ENCODE assay signal across 17 mouse cellular contexts in the genomic region with DNA sequence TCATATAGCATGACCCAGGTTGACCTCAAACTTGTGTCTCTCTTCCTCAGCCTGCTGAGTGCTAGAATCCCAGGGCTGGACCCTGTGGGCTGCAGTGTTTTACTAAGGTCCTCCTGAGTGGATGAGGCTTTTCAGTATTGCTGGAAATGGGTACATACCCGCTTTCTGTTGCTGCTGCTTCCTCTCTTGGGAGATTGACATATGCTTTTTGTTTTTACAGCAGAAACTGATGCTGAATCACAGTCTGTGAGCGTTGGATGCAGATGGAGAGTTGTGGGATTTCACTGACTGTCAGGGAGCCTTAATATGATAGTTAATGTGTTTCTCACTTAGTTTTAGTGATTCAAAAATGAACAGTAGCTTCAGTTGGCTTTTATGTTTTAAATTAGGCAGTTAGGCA. TPM values are rescaled to one million over a fixed set of nuclear protein-coding genes. Genes with fewer than 3 reads are reported as not detected.
DNase-seq lines count a peak whose midpoint lies in the region; ATAC-seq and TF ChIP-seq lines count a peak whose summit lies in the region.
"Had no signal": no experiment of that assay in that cellular context is flagged by ENCODE, and none has a peak within 500 bp of the region (broad histone marks: within the 10 kb centered on the region; RNA-seq: fewer than 3 reads in every experiment).

No protein-coding gene starts in this region.

- H3K9me3 ChIP-seq in liver, postnatal 0 days (ENCODE audit: low read length) = no peaks in the 10 kb centered on the region
- H3K9me3 ChIP-seq in liver, embryonic 11.5 days (ENCODE audit: control insufficient read depth, low read length) = no peaks in the 10 kb centered on the region
- H3K9me3 ChIP-seq: hindbrain, embryonic 13.5 days; liver, embryonic 13.5 days; midbrain, embryonic 15.5 days had no signal

- TF ChIP-seq EP300 in liver, postnatal 0 days (IDR thresholded peaks at IDR 0.05; ENCODE audit: low read depth) = no peak

- no peak overlapping the region for H3K9ac ChIP-seq in liver, postnatal 0 days (replicated peaks)
- H3K9ac ChIP-seq in liver, embryonic 11.5 days (ENCODE audit: low read depth, low read length) = no peak overlapping the region
- H3K9ac ChIP-seq: hindbrain, embryonic 13.5 days; liver, embryonic 13.5 days; midbrain, embryonic 15.5 days had no signal

- H3K27me3 ChIP-seq in liver, postnatal 0 days (ENCODE audit: insufficient read depth, low read length) = no peaks in the 10 kb centered on the region
- H3K27me3 ChIP-seq in liver, embryonic 11.5 days (replicated peaks; ENCODE audit: control insufficient read depth, insufficient read depth, low read length) = no peaks in the 10 kb centered on the region
- H3K27me3 ChIP-seq: hindbrain, embryonic 13.5 days; liver, embryonic 13.5 days; midbrain, embryonic 15.5 days had no signal

- H3K4me1 ChIP-seq in liver, postnatal 0 days (ENCODE audit: insufficient read depth) = peaks cover 60% of the 10 kb centered on the region
- H3K4me1 ChIP-seq in liver, embryonic 11.5 days (replicated peaks; ENCODE audit: control insufficient read depth, insufficient read depth, low read length) = peaks cover 40% of the 10 kb centered on the region

- no peak for DNase-seq in frontal cortex, postnatal 25 days (ENCODE audit: low spot score in 2 of 2)
- DNase-seq in liver, postnatal 0 days = no peak
- DNase-seq in liver, embryonic 11.5 days (ENCODE audit: low spot score) = no peak
- peak; percentile 64 for DNase-seq in induced T-regulatory cell, adult 2 months (ENCODE audit: low read depth)
- no peak for DNase-seq in Muller cell, postnatal 12 days (ENCODE audit: inconsistent ontology term)
- no peak for DNase-seq in lung, postnatal 25 days (ENCODE audit: low spot score)
- no peak for DNase-seq in thymus, postnatal 14 days
- DNase-seq: adrenal gland, postnatal 25 days; cerebellum, adult 18-20 months; gastrocnemius, postnatal 14 days; liver, embryonic 13.5 days; lung, postnatal 36 days had no signal

- no peaks in the 10 kb centered on the region; the same call in 1 of the 2 replicates for H3K36me3 ChIP-seq in liver, postnatal 0 days (replicated peaks; ENCODE audit: insufficient read depth, low read length)
- peaks cover 16% of the 10 kb centered on the region; the same call in 1 of the 2 replicates for H3K36me3 ChIP-seq in liver, embryonic 11.5 days (ENCODE audit: control insufficient read depth, insufficient read depth, low read length)
- H3K36me3 ChIP-seq: midbrain, embryonic 15.5 days had no signal

- peak overlapping the region; percentile 4 for H3K4me2 ChIP-seq in liver, postnatal 0 days (ENCODE audit: low read depth, low read length)
- no peak overlapping the region for H3K4me2 ChIP-seq in liver, embryonic 11.5 days
- H3K4me2 ChIP-seq: hindbrain, embryonic 13.5 days; liver, embryonic 13.5 days; midbrain, embryonic 15.5 days had no signal

- no peak overlapping the region for H3K4me3 ChIP-seq in liver, postnatal 0 days (ENCODE audit: low read depth, low read length)
- no peak overlapping the region for H3K4me3 ChIP-seq in liver, embryonic 11.5 days (ENCODE audit: low read depth, low read length)
- H3K4me3 ChIP-seq: hindbrain, embryonic 13.5 days; liver, embryonic 13.5 days; midbrain, embryonic 15.5 days had no signal

- TF ChIP-seq CTCF in liver, postnatal 0 days (IDR thresholded peaks at IDR 0.05; ENCODE audit: low read depth) = no peak

- ATAC-seq in frontal cortex, adult (ENCODE audit: low TSS enrichment) = peak; percentile 48
- no peak for ATAC-seq in liver, postnatal 0 days
- no peak for ATAC-seq in liver, embryonic 11.5 days (replicated peaks; ENCODE audit: low FRiP score)
- ATAC-seq: midbrain, embryonic 15.5 days had no signal

- H3K27ac ChIP-seq in liver, postnatal 0 days (ENCODE audit: low read depth) = no peak overlapping the region
- no peak overlapping the region for H3K27ac ChIP-seq in liver, embryonic 11.5 days (ENCODE audit: low read depth, low read length)
- H3K27ac ChIP-seq: hindbrain, embryonic 13.5 days; liver, embryonic 13.5 days; midbrain, embryonic 15.5 days had no signal

- WGBS in liver, postnatal 0 days (ENCODE audit: insufficient replicate concordance) = 65% methylated on average over 2 of the region's 2 CpGs
- WGBS in liver, embryonic 11.5 days = 75% methylated on average over 2 of the region's 2 CpGs

RNA-seq across cellular contexts. Expression of a gene that starts 11.5 kb away (rescaled TPM):
- polyA plus RNA-seq in liver, postnatal 0 days (2015; fragmentation: Nextera tagmentation; extraction: Ambion mirVana) = 29.7 and 34.9 TPM in 2 replicates
- 107 and 117 TPM in 2 replicates for polyA plus RNA-seq in liver, embryonic 11.5 days (2014; fragmentation: Nextera tagmentation; extraction: Ambion mirVana)

RNA-seq across cellular contexts. Expression of a gene that starts 37.3 kb away (rescaled TPM):
- polyA plus RNA-seq in liver, postnatal 0 days (2015; fragmentation: Nextera tagmentation; extraction: Ambion mirVana) = not detected in 2 replicates
- polyA plus RNA-seq in liver, embryonic 11.5 days (2014; fragmentation: Nextera tagmentation; extraction: Ambion mirVana) = 0.26 TPM in 1 of 2 replicates, not detected in the other
- polyA plus RNA-seq: C2C12; hindbrain, embryonic 13.5 days; kidney, postnatal 0 days; liver, embryonic 13.5 days; midbrain, embryonic 15.5 days had no signal

RNA-seq across cellular contexts. Expression of a gene that starts 58.3 kb away (rescaled TPM):
- 2.8 and 2.9 TPM in 2 replicates for polyA plus RNA-seq in liver, postnatal 0 days (2015; fragmentation: Nextera tagmentation; extraction: Ambion mirVana)
- 5.8 and 6.7 TPM in 2 replicates for polyA plus RNA-seq in liver, embryonic 11.5 days (2014; fragmentation: Nextera tagmentation; extraction: Ambion mirVana)

RNA-seq across cellular contexts. Expression of a gene that starts 58.9 kb away (rescaled TPM):
- polyA plus RNA-seq in liver, postnatal 0 days (2015; fragmentation: Nextera tagmentation; extraction: Ambion mirVana) = 0.06 and 0.11 TPM in 2 replicates
- polyA plus RNA-seq in liver, embryonic 11.5 days (2014; fragmentation: Nextera tagmentation; extraction: Ambion mirVana) = 0.33 and 0.55 TPM in 2 replicates
- polyA plus RNA-seq: C2C12; hindbrain, embryonic 13.5 days; kidney, postnatal 0 days; midbrain, embryonic 15.5 days had no signal
